Mouse (Mus musculus) midbrain, embryonic 12.5 days (tissue): ENCODE measurements around the gene Rasal3. TPM values are rescaled to one million over a fixed set of nuclear protein-coding genes. Genes with fewer than 3 reads are reported as not detected.
A peak's percentile ranks its signal among the peaks of the same experiment; 100 is the strongest.

Source experiments
- ATAC-seq: fragments of 200-750 bp; cut with Nextera tagmentation; 2 replicates; pipeline ENCODE4 v1.8.0; 2017; ENCODE audit warnings: low read depth, moderate TSS enrichment, moderate library complexity; ENCODE audit not compliant: low FRiP score
- H3K27ac ChIP-seq: fragments of 300-500 bp; sonication (generic); replicated peaks from 2 replicates; pipeline ENCODE4 v1.5.1; 2016; ENCODE audit warnings: mild to moderate bottlenecking
- H3K27me3 ChIP-seq: fragments of 300-500 bp; sonication (generic); 2 replicates; pipeline ENCODE4 v1.6.1; 2016; ENCODE audit warnings: mild to moderate bottlenecking
- H3K36me3 ChIP-seq: fragments of 300-500 bp; sonication (generic); 2 replicates; pipeline ENCODE4 v1.6.1; 2016
- H3K4me1 ChIP-seq: fragments of 300-500 bp; sonication (generic); 2 replicates; pipeline ENCODE4 v1.6.1; 2016
- H3K4me2 ChIP-seq: fragments of 300-500 bp; sonication (generic); replicated peaks from 2 replicates; pipeline ENCODE4 v1.6.1; 2016; ENCODE audit warnings: mild to moderate bottlenecking, moderate library complexity
- H3K4me3 ChIP-seq: fragments of 300-500 bp; sonication (generic); 2 replicates; pipeline ENCODE4 v1.5.1; 2016; ENCODE audit warnings: mild to moderate bottlenecking
- H3K9ac ChIP-seq: fragments of 300-500 bp; sonication (generic); replicated peaks from 2 replicates; pipeline ENCODE4 v1.6.1; 2016; ENCODE audit warnings: mild to moderate bottlenecking, moderate library complexity
- H3K9me3 ChIP-seq: fragments of 300-500 bp; sonication (generic); 2 replicates; pipeline ENCODE4 v1.6.1; 2016; ENCODE audit warnings: mild to moderate bottlenecking
- WGBS: fragments of 180-500 bp; shearing (Covaris S2); methylation state at CpG from one replicate; pipeline ENCODE4 v1.1.7; 2016; 5-methylcytosine and 5-hydroxymethylcytosine counted together
- polyA plus RNA-seq: library from polyadenylated mRNA; unstranded; fragments of >200 nt; fragmentation: Nextera tagmentation; extraction: Ambion mirVana; gene quantifications from 2 replicates; pipeline ENCODE4 v1.2.1, GENCODE M21; 2016

Gene Rasal3
- polyA plus RNA-seq, 1 experiment from 2014 or later = 1.1 TPM

- Histone ChIP-seq H3K4me3 (peak overlapping the region; percentile 96), H3K36me3 (peaks cover 44% of the 10 kb centered on the region), H3K4me2 (peak overlapping the region; percentile 90), H3K27ac (peak overlapping the region; percentile 73), H3K9ac (peak overlapping the region; percentile 93), H3K4me1 (peaks cover 27% of the 10 kb centered on the region), H3K27me3 (0 out of 2 replicates have a peak, but pooled peaks cover 3% of the 10 kb centered on the region), H3K9me3 (no peaks in the 10 kb centered on the region)
- under 1% methylated on average over 22 of the region's 50 CpGs for WGBS
- peak; percentile 63 for ATAC-seq
These were observed 39.5 kb downstream of the Rasal3 start for GRCm38 (mm10) chr17:32363821-32364301.

- WGBS = 86% methylated on average over 4 of the region's 4 CpGs
- H3K27me3 ChIP-seq = 0 out of 2 replicates have a peak, but pooled peaks cover 1% of the 10 kb centered on the region
- H3K4me2 ChIP-seq = peak overlapping the region; percentile 90
- ATAC-seq = no peak
- H3K4me1 ChIP-seq = peaks cover 27% of the 10 kb centered on the region
- H3K9ac ChIP-seq = peak overlapping the region; percentile 93
- no peaks in the 10 kb centered on the region for H3K9me3 ChIP-seq
- no peak overlapping the region for H3K27ac ChIP-seq
- H3K4me3 ChIP-seq = peak overlapping the region; percentile 96
- peaks cover 55% of the 10 kb centered on the region for H3K36me3 ChIP-seq
These were observed 40.7 kb downstream of the Rasal3 start for GRCm38 (mm10) chr17:32362686-32363085.

GRCm38 (mm10) chr17:32359928-32360327 is 43.5 kb downstream of the Rasal3 start:
- Histone ChIP-seq H3K36me3 (peaks cover 76% of the 10 kb centered on the region), H3K4me2 (no peak overlapping the region), H3K27me3 (no peaks in the 10 kb centered on the region), H3K4me3 (no peak overlapping the region), H3K4me1 (peaks cover 25% of the 10 kb centered on the region), H3K27ac (no peak overlapping the region), H3K9me3 (no peaks in the 10 kb centered on the region), H3K9ac (no peak overlapping the region)
- 93% methylated on average over 18 of the region's 18 CpGs for WGBS
- no peak for ATAC-seq

GRCm38 (mm10) chr17:32358943-32359340 is 44.4 kb downstream of the Rasal3 start:
- Histone ChIP-seq H3K4me2 (no peak overlapping the region), H3K9ac (no peak overlapping the region), H3K27me3 (no peaks in the 10 kb centered on the region), H3K36me3 (peaks cover 86% of the 10 kb centered on the region), H3K4me3 (no peak overlapping the region), H3K9me3 (no peaks in the 10 kb centered on the region), H3K27ac (no peak overlapping the region), H3K4me1 (peaks cover 22% of the 10 kb centered on the region)
- no peak for ATAC-seq
- 95% methylated on average over 6 of the region's 6 CpGs for WGBS

- peaks cover 19% of the 10 kb centered on the region for H3K4me1 ChIP-seq
- no peak overlapping the region for H3K27ac ChIP-seq
- 97% methylated on average over 7 of the region's 7 CpGs for WGBS
These were observed 45.0 kb downstream of the Rasal3 start for GRCm38 (mm10) chr17:32358192-32358942.

GRCm38 (mm10) chr17:32356766-32357760 is 46.3 kb downstream of the Rasal3 start:
- Histone ChIP-seq H3K9ac (no peak overlapping the region), H3K9me3 (no peaks in the 10 kb centered on the region), H3K27me3 (no peaks in the 10 kb centered on the region), H3K36me3 (peaks cover 86% of the 10 kb centered on the region), H3K4me3 (no peak overlapping the region), H3K4me1 (peaks cover 6% of the 10 kb centered on the region), H3K4me2 (no peak overlapping the region), H3K27ac (no peak overlapping the region)
- 85% methylated on average over 24 of the region's 24 CpGs for WGBS
- ATAC-seq = no peak

More at GRCm38 (mm10) chr17:32358192-32358942, 45.0 kb downstream of the Rasal3 start:
- Histone ChIP-seq H3K36me3 (peaks cover 91% of the 10 kb centered on the region), H3K4me2 (no peak overlapping the region), H3K27me3 (no peaks in the 10 kb centered on the region), H3K9me3 (no peaks in the 10 kb centered on the region), H3K4me3 (no peak overlapping the region), H3K9ac (no peak overlapping the region)
- no peak for ATAC-seq

GRCm38 (mm10) chr17:32356281-32356680 is 47.1 kb downstream of the Rasal3 start:
- Histone ChIP-seq H3K4me3 (no peak overlapping the region), H3K27me3 (no peaks in the 10 kb centered on the region), H3K9me3 (no peaks in the 10 kb centered on the region), H3K9ac (no peak overlapping the region), H3K36me3 (peaks cover 78% of the 10 kb centered on the region), H3K4me2 (no peak overlapping the region), H3K27ac (no peak overlapping the region), H3K4me1 (peaks cover 3% of the 10 kb centered on the region)
- ATAC-seq = no peak
- WGBS = 83% methylated on average over 9 of the region's 9 CpGs

- H3K9ac ChIP-seq = no peak overlapping the region
- no peak overlapping the region for H3K27ac ChIP-seq
- 88% methylated on average over 6 of the region's 6 CpGs for WGBS
- peaks cover 8% of the 10 kb centered on the region for H3K4me1 ChIP-seq
- no peaks in the 10 kb centered on the region for H3K27me3 ChIP-seq
- H3K36me3 ChIP-seq = peaks cover 66% of the 10 kb centered on the region
- H3K4me2 ChIP-seq = no peak overlapping the region
- H3K9me3 ChIP-seq = no peaks in the 10 kb centered on the region
- ATAC-seq = no peak
- no peak overlapping the region for H3K4me3 ChIP-seq
These were observed 48.4 kb downstream of the Rasal3 start for GRCm38 (mm10) chr17:32355031-32355430.

GRCm38 (mm10) chr17:32354211-32354610 is 49.2 kb downstream of the Rasal3 start:
- no peak overlapping the region for H3K4me2 ChIP-seq
- H3K27ac ChIP-seq = peak overlapping the region; percentile 10
- no peak overlapping the region for H3K9ac ChIP-seq
- H3K4me3 ChIP-seq = no peak overlapping the region
- 58% methylated on average over 5 of the region's 5 CpGs for WGBS
- H3K9me3 ChIP-seq = no peaks in the 10 kb centered on the region
- no peaks in the 10 kb centered on the region for H3K27me3 ChIP-seq
- peaks cover 14% of the 10 kb centered on the region for H3K4me1 ChIP-seq
- ATAC-seq = no peak
- peaks cover 58% of the 10 kb centered on the region for H3K36me3 ChIP-seq

GRCm38 (mm10) chr17:32353696-32354095 is 49.7 kb downstream of the Rasal3 start:
- H3K9me3 ChIP-seq = no peaks in the 10 kb centered on the region
- H3K27me3 ChIP-seq = no peaks in the 10 kb centered on the region
- WGBS = 80% methylated on average over 4 of the region's 4 CpGs
- H3K27ac ChIP-seq = peak overlapping the region; percentile 54
- peaks cover 16% of the 10 kb centered on the region for H3K4me1 ChIP-seq
- H3K4me2 ChIP-seq = no peak overlapping the region
- no peak overlapping the region for H3K9ac ChIP-seq
- no peak overlapping the region for H3K4me3 ChIP-seq
- no peak for ATAC-seq
- H3K36me3 ChIP-seq = peaks cover 52% of the 10 kb centered on the region

- H3K27ac ChIP-seq = no peak overlapping the region
- H3K36me3 ChIP-seq = peaks cover 33% of the 10 kb centered on the region
- peaks cover 23% of the 10 kb centered on the region for H3K4me1 ChIP-seq
These were observed 51.7 kb downstream of the Rasal3 start for GRCm38 (mm10) chr17:32351726-32352125.

More at GRCm38 (mm10) chr17:32351726-32352125, 51.7 kb downstream of the Rasal3 start:
- ATAC-seq = no peak
- H3K9ac ChIP-seq = no peak overlapping the region
- H3K27me3 ChIP-seq = no peaks in the 10 kb centered on the region
- no peaks in the 10 kb centered on the region for H3K9me3 ChIP-seq
- H3K4me2 ChIP-seq = no peak overlapping the region
- no peak overlapping the region for H3K4me3 ChIP-seq
